Mouse (Mus musculus): ENCODE results near the gene Irf1.

DNA sequence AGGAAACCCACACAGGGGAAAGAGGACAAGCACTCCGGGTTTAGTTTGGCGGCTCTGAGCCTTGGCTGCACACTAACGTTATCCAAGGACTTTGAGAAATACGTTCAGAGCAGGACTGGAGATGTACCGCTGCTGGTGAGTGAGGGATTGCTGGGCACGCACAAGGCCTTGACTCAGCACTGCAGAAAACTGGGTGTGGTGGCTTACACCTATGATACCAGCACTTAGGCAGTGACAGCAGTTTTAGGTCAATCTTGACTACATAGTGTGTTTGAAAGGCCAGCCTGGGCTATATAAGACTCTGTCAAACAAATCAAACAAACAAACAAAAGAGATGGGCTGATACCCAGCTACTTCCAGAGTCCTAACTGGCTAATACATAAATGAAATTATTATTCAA, 33.7 kb downstream of the Irf1 start:
- TF ChIP-seq CTCF (IDR thresholded peaks at IDR 0.05; ENCODE audit: borderline replicate concordance, insufficient read depth, low read depth, low read length) (no peak), POLR2A (IDR thresholded peaks at IDR 0.05; ENCODE audit: borderline replicate concordance, insufficient read depth, low read length) (no peak)

All from cerebellum, adult 2 months (tissue).